In the genomic region with DNA sequence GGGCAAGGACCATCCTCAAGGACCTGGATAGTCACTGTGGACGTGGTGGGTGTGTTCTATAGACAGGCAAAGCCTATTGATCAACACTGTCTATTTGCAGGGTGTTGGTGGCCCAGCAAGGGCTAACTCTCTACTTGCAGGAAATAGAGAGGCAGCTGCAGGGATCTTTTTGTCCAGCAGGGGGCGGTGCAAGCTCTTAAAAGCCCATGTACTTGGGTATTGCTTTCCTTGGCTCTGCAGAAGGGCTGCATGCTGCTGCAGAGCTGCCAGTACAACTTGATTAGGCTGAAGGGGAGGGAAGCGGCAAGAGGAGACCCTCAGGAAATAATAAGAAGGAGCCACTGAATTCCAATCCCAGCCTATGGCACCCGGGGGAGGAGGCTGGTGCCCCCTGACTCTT, we compare ENCODE assay signal across 8 mouse cellular contexts. TPM values are rescaled to one million over a fixed set of nuclear protein-coding genes. Genes with fewer than 3 reads are reported as not detected.
DNase-seq lines count a peak whose midpoint lies in the region.

No protein-coding gene starts in this region.

- DNase-seq in WW6 (ENCODE audit: low read depth, low spot score), result peak; percentile 74
- DNase-seq in cerebellum, postnatal 25 days, result peak; percentile 93 to 94
- DNase-seq in gastrocnemius, adult 18-20 months (ENCODE audit: low spot score), result peak; percentile 93
- DNase-seq in hindlimb bud, embryonic 11.5 days (ENCODE audit: extremely low spot score, low read depth, low spot score), result peak; percentile 76
- DNase-seq in left cerebral cortex, adult 18-20 months (ENCODE audit: low spot score in 2 of 2), result peak; percentile 90 to 97
- peak; percentile 91 for DNase-seq in mesoderm, embryonic 11.5 days (ENCODE audit: low read depth, low spot score)
- peak; percentile 88 for DNase-seq in right cerebral cortex, postnatal 25 days
- DNase-seq in urinary bladder, postnatal 36 days (ENCODE audit: low spot score in 2 of 2), result peak; percentile 87 to 91

RNA-seq across cellular contexts. Expression of gene Sept9, which starts 38.7 kb away (rescaled TPM):
- total RNA-seq in gastrocnemius, adult 18-20 months (2021), result 10 to 100 TPM in 1 of 2 experiments, 1 to 10 TPM in 1; 8.0 to 16.1 TPM
- total RNA-seq in left cerebral cortex, adult 18-20 months (2021), result 10 to 100 TPM; 82.6 to 90.6 TPM

Comparison
In these comparisons a context has a peak if more than half of its experiments do, and no peak if none do; other contexts are left out.
1. Peak in every context shown above with its lines: DNase-seq.
2. RNA of gene Sept9, which starts 38.7 kb away (total RNA-seq): 82.6 to 90.6 TPM in left cerebral cortex, adult 18-20 months; 8.0 to 16.1 TPM in gastrocnemius, adult 18-20 months; every median in the first group is over 4 times any median in the second.